Mouse (Mus musculus) NIH3T3 (cell line): Measurements from ENCODE around the gene Tmem170.

Source experiments
- DNase-seq: peaks from one replicate; pipeline ENCODE4 v3.0.0-alpha.2; 2012; ENCODE audit warnings: low read depth

Tmem170 gene

GRCm38 (mm10) chr8:111815078-111815477, 61.5 kb downstream of the Tmem170 start:
- no peak for DNase-seq

- no peak for DNase-seq
Measured at GRCm38 (mm10) chr8:111813818-111814217, 62.7 kb downstream of the Tmem170 start.
